Mouse (Mus musculus) layer of hippocampus, adult 18-20 months (tissue): Measurements from ENCODE around the gene Sult1a1. TPM values are rescaled to one million over a fixed set of nuclear protein-coding genes. Genes with fewer than 3 reads are reported as not detected.
A peak's percentile ranks its signal among the peaks of the same experiment; 100 is the strongest.
"Not testable (repeated sequence)": the region's sequence is repeated elsewhere in the genome, so short reads cannot be mapped to it uniquely, and the experiment has no call there.

ENCODE experiments used
- DNase-seq, 2 experiments: peaks; one replicate each; pipeline ENCODE4 v3.0.0; 2022; ENCODE audit warnings: low spot score in 2 of 2
- total RNA-seq, 2 experiments: library from RNA; stranded (reverse); gene quantifications; 2 replicates each; pipeline ENCODE4 v1.2.3; 2021

Gene Sult1a1
- total RNA-seq, 2 experiments from 2014 or later: 9.5 to 11.6 TPM

DNA sequence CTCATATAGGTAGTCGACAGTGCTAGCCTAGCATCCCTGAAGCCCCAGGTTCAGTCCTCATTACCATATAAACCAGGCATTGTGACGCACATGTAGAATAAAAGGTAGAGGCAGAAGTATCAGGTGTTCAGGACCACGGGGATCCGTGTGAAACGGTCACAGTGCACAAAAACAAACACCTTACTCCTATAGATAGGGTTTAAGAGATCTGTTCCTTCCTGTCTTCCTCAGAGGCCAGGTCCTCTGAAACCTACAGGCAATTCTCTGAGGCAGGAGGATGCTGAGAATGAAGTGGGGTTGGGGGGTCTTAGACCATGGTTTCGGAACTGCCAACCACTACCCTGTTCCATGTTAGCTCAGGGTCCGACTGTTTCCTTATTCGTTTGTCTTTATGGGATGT, 21.6 kb upstream of the Sult1a1 start:
- no peak for DNase-seq

DNA sequence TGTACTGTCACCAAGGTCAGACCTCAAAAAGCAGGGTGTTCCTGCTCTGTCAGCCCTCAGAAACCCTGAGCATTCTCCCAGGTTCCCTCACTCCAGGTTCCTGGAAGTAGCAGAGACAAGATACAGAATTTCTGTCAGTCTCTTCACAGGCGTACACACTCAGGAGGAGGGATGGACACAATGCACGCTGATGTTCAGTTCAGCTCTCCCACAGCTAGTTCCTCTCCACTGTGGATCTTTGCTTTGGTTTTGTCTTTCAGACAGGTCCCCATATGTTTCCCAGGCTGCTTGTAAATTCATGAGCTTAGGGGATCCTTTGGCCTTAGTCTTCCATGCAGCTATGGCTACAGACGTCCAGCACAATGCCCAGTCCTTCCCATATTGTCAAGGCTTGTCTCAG, 20.7 kb upstream of the Sult1a1 start:
- DNase-seq: no peak

- no peak for DNase-seq
Measured at GRCm38 (mm10) chr7:126696303-126696702, 20.1 kb upstream of the Sult1a1 start.

GRCm38 (mm10) chr7:126695631-126696207, 19.5 kb upstream of the Sult1a1 start, which contains the start of gene Slx1b:
TSS of gene Slx1b (minus strand) at chr7:126695784.
- peak; percentile 95 to 97 for DNase-seq

DNA sequence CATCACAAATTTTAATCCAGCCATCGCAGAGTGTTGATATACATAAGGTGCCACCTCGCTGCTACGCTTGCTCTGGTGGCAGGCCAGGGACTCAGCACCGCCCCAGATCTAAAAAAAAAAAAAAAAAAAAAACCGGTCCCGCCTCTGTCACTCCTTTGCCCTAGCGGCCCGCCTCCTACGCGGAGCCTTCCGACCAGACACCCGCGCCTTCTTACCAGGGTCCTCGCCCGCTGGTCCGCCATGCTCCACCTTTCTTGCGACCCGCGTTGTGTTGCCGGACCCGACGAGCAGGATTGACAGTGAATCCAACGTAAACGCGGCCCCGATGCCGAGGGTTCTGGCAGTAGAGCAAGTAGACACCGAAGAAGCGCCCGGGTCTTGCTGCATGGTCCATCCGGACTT, 19.0 kb upstream of the Sult1a1 start, which contains the start of gene Bola2:
Bola2 (plus strand) TSS at position 192 of the 402 bp plus-strand sequence.
- DNase-seq: no peak

DNA sequence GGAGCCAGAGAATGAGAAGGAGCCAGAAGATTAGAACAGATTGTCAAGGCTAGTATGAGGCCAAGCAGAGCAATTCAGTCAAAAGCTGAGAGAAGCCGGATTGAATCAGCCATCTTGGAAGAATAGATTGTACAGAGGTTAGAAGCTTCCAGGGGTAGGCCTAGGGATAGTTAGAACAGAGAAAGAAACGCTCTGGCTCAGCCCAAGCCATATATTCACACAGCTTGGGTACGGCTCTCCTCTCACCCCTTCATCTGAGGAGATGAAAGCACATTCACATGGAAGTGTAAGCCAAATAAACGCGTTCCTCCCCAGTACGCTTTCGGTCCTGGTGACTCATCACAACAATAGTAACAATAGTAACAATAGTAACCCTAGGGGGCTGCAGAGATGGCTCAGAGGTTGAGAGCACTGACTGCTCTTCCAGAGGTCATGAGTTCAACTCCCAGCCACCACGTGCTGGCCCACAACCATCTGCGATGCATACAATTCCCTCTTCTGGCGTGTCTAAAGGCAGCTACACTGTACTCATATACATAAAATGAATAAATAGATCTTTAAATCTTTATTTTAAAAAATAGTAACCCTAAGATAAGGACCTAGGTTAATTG, 18.3 kb upstream of the Sult1a1 start:
- DNase-seq: peak in 1 of 2 experiments; percentile 16

- DNase-seq: no peak
Measured at GRCm38 (mm10) chr7:126693781-126694180, 17.5 kb upstream of the Sult1a1 start.

- peak; percentile 64 to 90 for DNase-seq
Measured at GRCm38 (mm10) chr7:126693256-126693655, 17.0 kb upstream of the Sult1a1 start.

DNA sequence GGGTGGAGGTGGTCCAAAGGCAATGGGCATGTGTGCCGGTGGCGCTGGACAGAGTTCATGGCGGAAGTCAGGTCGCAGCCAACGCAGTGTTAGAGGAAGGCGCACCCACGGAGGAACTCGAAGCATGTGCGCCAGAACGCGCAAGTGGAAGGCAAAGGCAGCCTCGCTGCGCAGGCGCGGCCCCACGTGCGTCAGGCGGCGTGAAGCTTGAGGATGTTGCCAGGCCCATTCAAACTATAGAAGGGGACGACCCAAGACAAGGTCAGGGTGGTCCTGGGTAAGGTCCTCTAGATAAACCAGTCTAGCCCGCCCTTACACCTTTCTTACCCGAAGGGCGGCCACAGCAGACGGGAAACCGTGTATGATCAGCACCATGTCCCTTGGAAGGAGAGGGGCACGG, 16.2 kb upstream of the Sult1a1 start:
- DNase-seq: no peak

DNA sequence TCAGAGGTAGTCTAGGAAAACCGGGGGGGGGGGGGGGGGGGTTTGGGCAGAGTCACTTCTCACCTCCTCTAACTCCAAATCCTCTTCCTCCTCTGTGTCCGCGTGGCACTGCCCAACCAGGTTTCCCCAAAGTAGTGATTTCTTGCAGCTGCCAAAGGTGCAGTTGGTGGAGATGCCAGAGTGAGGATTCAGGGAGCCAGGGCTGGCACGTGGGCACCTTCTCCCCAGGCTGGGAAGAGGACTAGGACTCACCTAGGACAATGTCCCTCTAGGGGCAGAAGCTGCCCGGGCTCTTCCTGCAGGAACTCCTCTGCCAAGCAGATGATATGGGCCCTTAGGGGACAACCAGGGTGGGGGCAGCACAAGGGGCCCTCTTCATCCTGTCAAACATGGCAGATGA, 15.4 kb upstream of the Sult1a1 start:
- DNase-seq: no peak

DNA sequence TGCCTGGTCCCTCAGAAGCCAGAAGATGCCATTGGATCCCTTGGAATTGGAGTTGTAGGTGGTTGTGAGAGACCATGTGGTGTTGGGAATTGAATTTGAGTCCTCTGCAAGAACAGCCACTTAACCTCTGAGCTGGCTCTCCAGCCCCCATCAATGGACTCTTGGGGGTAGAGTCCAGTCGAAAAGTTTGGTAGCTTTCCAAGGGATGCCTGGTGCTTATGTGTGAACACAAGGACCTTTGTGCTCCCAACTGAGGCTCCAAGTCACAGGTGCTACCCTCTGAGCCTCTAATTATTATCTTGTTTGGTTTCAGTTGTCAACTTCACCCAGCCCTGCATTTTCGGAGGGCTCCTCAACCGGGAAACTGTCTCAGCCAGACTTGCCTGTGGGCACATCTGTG, 14.5 kb upstream of the Sult1a1 start:
- DNase-seq: no peak

GRCm38 (mm10) chr7:126689021-126689420, 12.8 kb upstream of the Sult1a1 start:
- DNase-seq: no peak

DNA sequence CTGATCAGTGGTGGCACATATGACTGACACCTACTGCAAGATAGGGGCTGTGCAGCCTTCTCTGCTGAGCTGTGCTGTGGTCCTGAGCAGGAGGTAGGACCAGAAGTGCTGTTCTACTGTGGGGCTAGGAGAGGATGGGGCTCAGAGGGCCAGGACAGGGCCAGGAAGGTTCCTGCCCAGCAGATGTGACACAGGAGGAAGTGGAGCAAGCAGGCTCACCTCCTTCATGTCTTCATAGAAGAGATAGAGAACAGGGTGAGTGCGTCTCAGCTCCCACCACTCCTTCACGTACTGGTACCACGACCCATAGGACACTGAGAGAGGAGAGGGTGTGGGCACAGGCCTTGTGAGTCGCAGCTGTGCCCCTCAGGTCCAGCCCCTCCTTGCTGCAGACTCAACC, 11.9 kb upstream of the Sult1a1 start:
- DNase-seq: not testable (repeated sequence)

DNA sequence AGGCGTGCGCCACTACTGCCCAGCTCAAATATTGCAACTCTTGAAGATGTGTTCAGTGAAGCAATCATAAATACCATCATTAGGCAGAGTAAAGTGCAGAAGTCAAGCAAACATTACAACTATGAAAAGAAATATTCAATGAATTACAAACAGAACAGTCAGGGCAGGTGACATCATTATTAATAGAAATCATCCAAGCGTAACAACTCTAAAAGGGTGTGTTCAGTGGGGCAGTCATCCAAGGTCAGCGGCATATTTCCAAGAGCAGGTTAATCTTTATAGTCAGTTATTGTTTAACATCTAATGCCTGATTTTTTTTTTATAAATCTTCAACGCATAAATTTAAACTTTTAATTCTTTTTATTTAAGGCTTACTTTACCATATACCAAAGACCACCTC, 5.0 kb upstream of the Sult1a1 start:
- DNase-seq: no peak

DNA sequence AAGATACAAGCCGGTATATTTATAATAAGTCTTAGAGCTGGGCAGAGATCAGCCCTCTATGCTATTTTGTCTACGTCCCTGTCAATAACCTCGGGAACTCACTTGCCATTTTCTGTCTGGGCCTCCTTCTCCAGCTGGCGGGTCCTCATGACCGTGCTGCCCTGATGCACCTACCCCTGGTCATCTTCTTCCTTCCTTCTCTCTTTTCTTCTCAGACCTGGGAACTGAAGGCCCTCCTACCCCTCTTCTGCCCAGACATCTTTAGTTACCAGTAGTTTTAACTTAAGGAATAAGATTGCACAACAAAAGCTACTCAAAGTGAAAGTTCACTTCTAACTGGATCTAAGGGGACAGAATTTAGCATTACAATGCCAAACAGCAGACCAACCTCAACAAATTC, 3.5 kb upstream of the Sult1a1 start:
- DNase-seq: no peak

- DNase-seq: no peak
Measured at GRCm38 (mm10) chr7:126678545-126679341, 2.5 kb upstream of the Sult1a1 start.

- no peak for DNase-seq
Measured at GRCm38 (mm10) chr7:126676631-126677220, 494 bp upstream of the Sult1a1 start.

DNA sequence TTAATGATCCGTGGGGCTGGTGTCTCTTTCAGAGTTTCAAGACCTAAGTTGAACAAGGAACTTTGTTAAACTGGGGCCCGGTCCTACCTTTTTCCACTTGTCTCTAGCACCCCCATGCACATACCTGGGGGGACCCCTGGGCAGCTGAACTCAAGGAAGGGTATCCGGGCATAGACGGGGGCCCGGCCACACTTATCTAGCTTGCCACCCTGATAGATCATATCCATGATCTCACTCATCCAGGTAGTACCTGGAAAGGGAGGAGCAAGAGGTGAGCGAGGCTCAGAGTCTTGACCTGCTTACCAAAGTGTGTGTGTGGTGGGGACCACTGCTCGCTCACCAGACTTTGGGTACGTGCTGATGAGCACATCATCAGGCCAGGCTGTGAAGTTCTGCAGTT, 1.1 kb downstream of the Sult1a1 start:
- no peak for DNase-seq

GRCm38 (mm10) chr7:126672111-126672510, 4.1 kb downstream of the Sult1a1 start:
- DNase-seq: no peak

DNA sequence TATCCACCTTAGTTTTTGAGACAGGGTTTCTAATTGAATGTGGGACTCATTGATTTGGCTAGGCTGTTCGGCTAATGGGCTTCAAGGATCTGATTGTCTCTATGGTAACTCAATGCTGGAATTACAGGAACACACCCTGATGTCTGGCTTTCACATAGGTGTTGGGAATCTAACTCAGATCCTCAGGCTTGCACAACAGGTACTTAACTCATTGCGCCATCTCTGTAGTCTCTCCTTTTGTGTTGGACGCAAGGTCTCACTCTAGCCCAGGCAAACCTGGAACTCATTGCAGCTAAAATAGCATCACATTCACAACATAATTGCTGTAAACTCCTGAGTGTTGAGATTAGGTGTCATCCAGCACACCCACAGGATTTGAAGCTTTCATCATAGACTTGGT, 6.1 kb downstream of the Sult1a1 start:
- no peak for DNase-seq

DNA sequence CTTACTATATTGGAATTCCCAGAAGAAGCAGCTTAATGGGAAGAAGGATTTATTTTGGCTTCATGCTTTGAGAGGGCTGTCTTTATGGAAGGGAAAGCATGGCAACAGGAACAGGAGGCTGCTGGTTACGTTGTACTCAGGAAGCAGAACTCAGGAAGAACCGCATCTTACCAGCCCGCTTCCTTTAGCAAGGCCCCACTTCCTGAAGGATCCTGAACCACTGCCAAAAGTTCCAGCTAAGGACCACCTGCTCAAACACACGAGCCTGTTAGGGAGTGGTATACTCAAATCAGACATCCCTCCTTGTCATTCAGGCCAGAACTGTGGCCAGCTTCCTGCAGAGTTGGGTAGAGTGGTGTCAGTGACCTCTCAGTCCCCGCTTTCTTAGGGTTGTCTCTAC, 7.8 kb downstream of the Sult1a1 start:
- no peak for DNase-seq

GRCm38 (mm10) chr7:126667495-126668090, 8.6 kb downstream of the Sult1a1 start:
- DNase-seq: no peak
